Mouse (Mus musculus): ENCODE measurements at regions not wholly inside any gene's neighbourhood (a gene's known extent, or its start where the extent isn't known, plus 50 kb on each side); places are given as distances from the start of the nearest gene placed in this dataset.

- Histone ChIP-seq H3K4me1 (ENCODE audit: control insufficient read depth, insufficient read depth, low read length) (no peaks in the 10 kb centered on the region), H3K27me3 (ENCODE audit: control insufficient read depth, insufficient read depth, low read length) (no peaks in the 10 kb centered on the region), H3K36me3 (ENCODE audit: control insufficient read depth, insufficient read depth, low read length) (no peaks in the 10 kb centered on the region), H3K27ac (ENCODE audit: control insufficient read depth, insufficient read depth, low read depth, low read length) (no peak overlapping the region), H3K4me3 (ENCODE audit: control insufficient read depth, low read depth, low read length) (no peak overlapping the region)
- TF ChIP-seq POLR2A (IDR thresholded peaks at IDR 0.05; ENCODE audit: control insufficient read depth, low read depth, low read length) (no peak), CTCF (IDR thresholded peaks at IDR 0.05; ENCODE audit: control insufficient read depth, insufficient read depth, insufficient replicate concordance, low read depth, low read length) (no peak)
Observed at GRCm38 (mm10) chr6:88976581-88976980, 74.5 kb downstream of the Tpra1 start.

DNA sequence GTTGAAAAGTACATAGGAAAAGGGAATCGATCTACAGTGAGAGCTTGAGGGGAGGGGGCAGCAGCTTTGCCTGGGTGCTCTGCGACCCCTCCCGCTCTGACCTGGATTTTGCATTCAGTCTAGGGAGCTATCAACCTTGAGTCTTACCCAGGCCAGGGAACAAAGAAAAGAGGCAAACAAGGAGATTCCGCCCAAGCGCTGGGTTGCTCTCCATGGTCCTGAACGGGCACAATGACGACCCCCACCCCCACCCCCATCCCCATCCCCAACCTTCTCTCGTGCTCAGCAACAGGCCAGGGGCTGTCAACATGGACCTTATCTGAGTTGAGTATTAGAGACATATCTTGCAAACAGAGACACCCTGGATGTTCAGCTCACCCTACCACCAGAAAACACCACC is 74.9 kb downstream of the Tpra1 start:
- TF ChIP-seq POLR2A (IDR thresholded peaks at IDR 0.05; ENCODE audit: control insufficient read depth, low read depth, low read length) (no peak), CTCF (IDR thresholded peaks at IDR 0.05; ENCODE audit: control insufficient read depth, insufficient read depth, insufficient replicate concordance, low read depth, low read length) (no peak)
- Histone ChIP-seq H3K36me3 (ENCODE audit: control insufficient read depth, insufficient read depth, low read length) (no peaks in the 10 kb centered on the region), H3K4me3 (ENCODE audit: control insufficient read depth, low read depth, low read length) (no peak overlapping the region), H3K4me1 (ENCODE audit: control insufficient read depth, insufficient read depth, low read length) (no peaks in the 10 kb centered on the region), H3K27me3 (ENCODE audit: control insufficient read depth, insufficient read depth, low read length) (no peaks in the 10 kb centered on the region), H3K27ac (ENCODE audit: control insufficient read depth, insufficient read depth, low read depth, low read length) (no peak overlapping the region)

DNA sequence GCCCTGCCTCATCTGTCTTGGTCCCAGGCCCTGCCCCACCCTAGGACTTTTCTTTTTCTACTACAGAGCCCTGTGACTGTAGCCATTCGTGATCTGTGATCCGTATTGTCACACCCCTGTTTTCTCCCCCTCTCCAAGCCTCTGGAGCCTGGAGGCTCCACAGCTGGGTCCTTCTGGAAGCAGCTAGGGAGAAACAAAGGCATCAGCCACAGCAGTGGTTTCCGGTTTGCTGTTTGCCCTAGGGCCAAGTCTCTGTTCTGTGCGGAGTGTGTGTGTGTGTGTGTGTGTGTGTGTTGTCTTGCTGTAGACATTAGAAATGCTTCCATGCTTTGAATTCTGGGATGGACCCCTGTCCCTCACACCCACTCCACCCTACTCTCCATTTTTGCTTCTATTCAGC is 76.9 kb downstream of the Tpra1 start:
- TF ChIP-seq POLR2A (IDR thresholded peaks at IDR 0.05; ENCODE audit: control insufficient read depth, low read depth, low read length) (no peak), CTCF (IDR thresholded peaks at IDR 0.05; ENCODE audit: control insufficient read depth, insufficient read depth, insufficient replicate concordance, low read depth, low read length) (no peak)
- Histone ChIP-seq H3K27me3 (ENCODE audit: control insufficient read depth, insufficient read depth, low read length) (no peaks in the 10 kb centered on the region), H3K27ac (ENCODE audit: control insufficient read depth, insufficient read depth, low read depth, low read length) (no peak overlapping the region), H3K4me1 (ENCODE audit: control insufficient read depth, insufficient read depth, low read length) (no peaks in the 10 kb centered on the region), H3K36me3 (ENCODE audit: control insufficient read depth, insufficient read depth, low read length) (no peaks in the 10 kb centered on the region), H3K4me3 (ENCODE audit: control insufficient read depth, low read depth, low read length) (no peak overlapping the region)

DNA sequence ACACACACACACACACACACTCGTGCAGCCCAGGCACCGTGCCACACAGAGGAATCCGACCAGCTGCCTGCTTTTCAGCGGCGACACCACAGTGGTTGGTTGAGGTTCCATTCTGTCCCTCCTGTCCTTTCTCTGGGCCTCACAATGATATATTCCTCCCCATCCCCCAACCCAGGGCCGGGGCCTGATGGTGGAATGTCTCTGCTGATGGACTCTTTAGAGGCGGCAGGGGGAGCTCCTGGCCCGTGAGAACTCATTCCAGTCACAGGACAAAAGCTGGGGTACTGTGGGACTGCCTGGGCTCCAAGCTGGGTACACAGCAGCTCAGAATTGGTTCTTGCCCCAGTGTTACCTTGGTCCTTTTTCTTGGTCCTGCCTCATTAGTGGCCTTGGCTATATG is 78.1 kb downstream of the Tpra1 start:
- Histone ChIP-seq H3K4me1 (ENCODE audit: control insufficient read depth, insufficient read depth, low read length) (no peaks in the 10 kb centered on the region), H3K27ac (ENCODE audit: control insufficient read depth, insufficient read depth, low read depth, low read length) (no peak overlapping the region), H3K27me3 (ENCODE audit: control insufficient read depth, insufficient read depth, low read length) (no peaks in the 10 kb centered on the region), H3K4me3 (ENCODE audit: control insufficient read depth, low read depth, low read length) (no peak overlapping the region), H3K36me3 (ENCODE audit: control insufficient read depth, insufficient read depth, low read length) (no peaks in the 10 kb centered on the region)
- TF ChIP-seq POLR2A (IDR thresholded peaks at IDR 0.05; ENCODE audit: control insufficient read depth, low read depth, low read length): no peak
- TF ChIP-seq CTCF (IDR thresholded peaks at IDR 0.05; ENCODE audit: control insufficient read depth, insufficient read depth, insufficient replicate concordance, low read depth, low read length): peak; percentile 22; the same call in 1 of the 2 replicates

DNA sequence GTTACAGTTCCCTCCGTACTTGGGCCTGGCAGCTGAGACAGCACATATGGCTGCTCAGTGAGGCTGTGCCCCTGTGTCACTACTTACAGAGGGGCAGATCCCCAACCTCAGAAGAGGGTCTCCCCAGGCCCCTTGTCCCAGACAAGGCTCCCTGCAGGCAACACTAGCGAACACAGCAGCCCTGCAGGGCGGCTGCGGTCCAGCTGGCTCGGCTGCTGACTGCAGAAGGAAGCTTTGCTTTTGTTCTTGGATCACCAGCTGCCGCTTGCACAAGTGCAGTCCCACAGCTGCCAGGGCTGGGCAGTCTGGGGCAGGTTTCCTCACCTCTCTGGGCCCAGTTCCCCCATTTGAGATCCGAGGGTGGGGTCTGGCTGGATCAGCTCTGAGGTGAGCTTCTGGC is 79.5 kb downstream of the Tpra1 start:
- TF ChIP-seq CTCF (IDR thresholded peaks at IDR 0.05; ENCODE audit: control insufficient read depth, insufficient read depth, insufficient replicate concordance, low read depth, low read length) (no peak), POLR2A (IDR thresholded peaks at IDR 0.05; ENCODE audit: control insufficient read depth, low read depth, low read length) (no peak)
- H3K27ac ChIP-seq (ENCODE audit: control insufficient read depth, insufficient read depth, low read depth, low read length): no peak overlapping the region
- H3K27me3 ChIP-seq (ENCODE audit: control insufficient read depth, insufficient read depth, low read length): no peaks in the 10 kb centered on the region
- no peaks in the 10 kb centered on the region for H3K36me3 ChIP-seq (ENCODE audit: control insufficient read depth, insufficient read depth, low read length)
- no peaks in the 10 kb centered on the region for H3K4me1 ChIP-seq (ENCODE audit: control insufficient read depth, insufficient read depth, low read length)
- no peak overlapping the region for H3K4me3 ChIP-seq (ENCODE audit: control insufficient read depth, low read depth, low read length)

DNA sequence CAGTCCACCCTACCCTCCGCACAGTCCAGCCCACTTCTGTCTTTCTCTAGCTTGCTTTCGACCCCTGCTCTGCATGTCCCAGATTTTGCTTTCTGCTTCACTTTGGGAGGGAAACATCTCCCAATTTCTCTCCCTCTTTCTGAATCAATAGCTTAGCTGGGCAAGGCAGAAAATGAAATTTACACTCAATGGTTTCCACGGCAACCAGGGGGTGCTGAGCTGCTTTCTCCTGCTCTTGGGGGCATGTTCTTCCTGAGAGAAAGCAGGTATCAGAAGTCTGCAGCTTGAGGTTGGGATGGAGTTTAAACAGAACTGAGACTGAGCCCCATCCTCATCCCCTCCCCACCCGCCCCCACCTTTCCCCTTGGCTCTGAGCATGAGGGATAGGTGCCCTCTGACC is 82.1 kb downstream of the Tpra1 start:
- no peaks in the 10 kb centered on the region for H3K36me3 ChIP-seq (ENCODE audit: control insufficient read depth, insufficient read depth, low read length)
- no peaks in the 10 kb centered on the region for H3K27me3 ChIP-seq (ENCODE audit: control insufficient read depth, insufficient read depth, low read length)
- TF ChIP-seq POLR2A (IDR thresholded peaks at IDR 0.05; ENCODE audit: control insufficient read depth, low read depth, low read length) (no peak), CTCF (IDR thresholded peaks at IDR 0.05; ENCODE audit: control insufficient read depth, insufficient read depth, insufficient replicate concordance, low read depth, low read length) (no peak)
- H3K27ac ChIP-seq (ENCODE audit: control insufficient read depth, insufficient read depth, low read depth, low read length): no peak overlapping the region
- H3K4me3 ChIP-seq (ENCODE audit: control insufficient read depth, low read depth, low read length): no peak overlapping the region
- H3K4me1 ChIP-seq (ENCODE audit: control insufficient read depth, insufficient read depth, low read length): no peaks in the 10 kb centered on the region

- TF ChIP-seq POLR2A (IDR thresholded peaks at IDR 0.05; ENCODE audit: control insufficient read depth, low read depth, low read length): no peak
- no peak for TF ChIP-seq CTCF (IDR thresholded peaks at IDR 0.05; ENCODE audit: control insufficient read depth, insufficient read depth, insufficient replicate concordance, low read depth, low read length)
- no peak overlapping the region for H3K27ac ChIP-seq (ENCODE audit: control insufficient read depth, insufficient read depth, low read depth, low read length)
- H3K27me3 ChIP-seq (ENCODE audit: control insufficient read depth, insufficient read depth, low read length): no peaks in the 10 kb centered on the region
- H3K36me3 ChIP-seq (ENCODE audit: control insufficient read depth, insufficient read depth, low read length): no peaks in the 10 kb centered on the region
- no peaks in the 10 kb centered on the region for H3K4me1 ChIP-seq (ENCODE audit: control insufficient read depth, insufficient read depth, low read length)
- H3K4me3 ChIP-seq (ENCODE audit: control insufficient read depth, low read depth, low read length): no peak overlapping the region
Observed at GRCm38 (mm10) chr6:88984863-88985262, 82.8 kb downstream of the Tpra1 start.

DNA sequence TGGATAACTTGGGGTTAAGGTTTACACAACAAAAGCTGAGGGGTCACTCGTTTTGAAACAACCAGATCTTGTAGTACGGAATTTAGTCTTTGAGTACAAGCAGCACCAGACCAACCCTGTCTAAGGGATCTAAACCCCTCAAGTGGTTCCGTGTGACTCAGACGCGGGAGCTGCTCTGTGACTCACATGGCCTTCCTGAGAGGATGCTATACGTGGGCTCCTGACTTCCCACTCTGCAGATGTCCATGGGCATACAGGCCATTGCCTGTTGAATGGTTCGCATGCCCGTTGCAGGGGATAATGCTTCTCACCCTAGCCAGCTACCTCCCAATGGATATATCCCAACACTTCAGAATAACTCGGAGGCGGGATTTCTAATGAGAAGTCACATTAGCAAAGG is 86.5 kb downstream of the Tpra1 start:
- no peak overlapping the region for H3K27ac ChIP-seq (ENCODE audit: control insufficient read depth, insufficient read depth, low read depth, low read length)

More for the DNA sequence above, 86.5 kb downstream of the Tpra1 start:
- H3K36me3 ChIP-seq (ENCODE audit: control insufficient read depth, insufficient read depth, low read length): no peaks in the 10 kb centered on the region
- TF ChIP-seq POLR2A (IDR thresholded peaks at IDR 0.05; ENCODE audit: control insufficient read depth, low read depth, low read length): no peak
- TF ChIP-seq CTCF (IDR thresholded peaks at IDR 0.05; ENCODE audit: control insufficient read depth, insufficient read depth, insufficient replicate concordance, low read depth, low read length): no peak
- H3K4me1 ChIP-seq (ENCODE audit: control insufficient read depth, insufficient read depth, low read length): no peaks in the 10 kb centered on the region
- H3K4me3 ChIP-seq (ENCODE audit: control insufficient read depth, low read depth, low read length): no peak overlapping the region
- H3K27me3 ChIP-seq (ENCODE audit: control insufficient read depth, insufficient read depth, low read length): no peaks in the 10 kb centered on the region

Data from testis, adult 2 months (tissue).